Mouse (Mus musculus): ENCODE measurements at regions not wholly inside any gene's neighbourhood (a gene's known extent, or its start where the extent isn't known, plus 50 kb on each side); places are given as distances from the start of the nearest gene placed in this dataset.

- 85% methylated on average over 5 of the region's 5 CpGs for WGBS
- Histone ChIP-seq H3K4me2 (no peak overlapping the region), H3K27ac (replicated peaks) (no peak overlapping the region), H3K36me3 (no peaks in the 10 kb centered on the region), H3K4me1 (replicated peaks) (no peaks in the 10 kb centered on the region), H3K9me3 (no peaks in the 10 kb centered on the region), H3K9ac (no peak overlapping the region), H3K27me3 (no peaks in the 10 kb centered on the region), H3K4me3 (no peak overlapping the region)
- ATAC-seq (ENCODE audit: low read depth): no peak
These were observed 461.2 kb downstream of the Brinp3 start for GRCm38 (mm10) chr1:146955688-146956214.

GRCm38 (mm10) chr1:146956347-146956746 lies 461.8 kb downstream of the Brinp3 start:
- Histone ChIP-seq H3K4me1 (replicated peaks) (no peaks in the 10 kb centered on the region), H3K27me3 (no peaks in the 10 kb centered on the region), H3K9ac (no peak overlapping the region), H3K27ac (replicated peaks) (no peak overlapping the region), H3K4me2 (no peak overlapping the region), H3K36me3 (no peaks in the 10 kb centered on the region), H3K9me3 (no peaks in the 10 kb centered on the region), H3K4me3 (no peak overlapping the region)
- no peak for ATAC-seq (ENCODE audit: low read depth)

DNA sequence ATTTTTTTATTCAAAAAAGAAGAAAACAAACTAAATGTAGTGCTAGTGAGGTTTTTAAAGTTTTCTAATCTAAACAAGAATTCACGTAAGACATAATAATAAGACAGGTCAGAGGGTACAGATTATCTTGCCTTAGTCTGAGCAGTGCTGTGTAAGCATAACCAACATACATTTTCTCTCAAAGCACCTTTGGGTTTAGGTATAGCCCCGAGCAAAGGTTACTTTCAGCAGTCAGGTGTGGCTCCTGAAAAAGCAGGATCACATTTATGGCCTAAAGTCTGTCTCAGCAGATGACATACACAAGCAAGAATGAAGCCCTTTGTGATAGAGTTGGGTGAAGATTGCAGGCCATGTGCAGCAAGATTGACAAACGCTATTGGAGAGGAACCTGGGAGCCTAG lies 465.9 kb downstream of the Brinp3 start:
- Histone ChIP-seq H3K36me3 (no peaks in the 10 kb centered on the region), H3K4me2 (no peak overlapping the region), H3K4me1 (replicated peaks) (no peaks in the 10 kb centered on the region), H3K9ac (no peak overlapping the region), H3K4me3 (no peak overlapping the region), H3K27me3 (no peaks in the 10 kb centered on the region), H3K9me3 (no peaks in the 10 kb centered on the region), H3K27ac (replicated peaks) (no peak overlapping the region)
- ATAC-seq (ENCODE audit: low read depth): no peak
- 84% methylated on average over 3 of the region's 3 CpGs for WGBS

GRCm38 (mm10) chr1:146967534-146967933 lies 473.0 kb downstream of the Brinp3 start:
- H3K4me1 ChIP-seq (replicated peaks): no peaks in the 10 kb centered on the region
- no peak overlapping the region for H3K4me2 ChIP-seq
- no peak for ATAC-seq (ENCODE audit: low read depth)
- no peaks in the 10 kb centered on the region for H3K9me3 ChIP-seq
- H3K9ac ChIP-seq: no peak overlapping the region
- H3K36me3 ChIP-seq: no peaks in the 10 kb centered on the region
- no peak overlapping the region for H3K27ac ChIP-seq (replicated peaks)
- H3K4me3 ChIP-seq: no peak overlapping the region
- H3K27me3 ChIP-seq: no peaks in the 10 kb centered on the region

GRCm38 (mm10) chr1:146967993-146968392 lies 473.4 kb downstream of the Brinp3 start:
- Histone ChIP-seq H3K4me2 (no peak overlapping the region), H3K36me3 (no peaks in the 10 kb centered on the region), H3K4me1 (replicated peaks) (no peaks in the 10 kb centered on the region), H3K9me3 (no peaks in the 10 kb centered on the region), H3K27ac (replicated peaks) (no peak overlapping the region), H3K27me3 (no peaks in the 10 kb centered on the region), H3K4me3 (no peak overlapping the region), H3K9ac (no peak overlapping the region)
- WGBS: 95% methylated on average over 2 of the region's 2 CpGs
- ATAC-seq (ENCODE audit: low read depth): no peak

DNA sequence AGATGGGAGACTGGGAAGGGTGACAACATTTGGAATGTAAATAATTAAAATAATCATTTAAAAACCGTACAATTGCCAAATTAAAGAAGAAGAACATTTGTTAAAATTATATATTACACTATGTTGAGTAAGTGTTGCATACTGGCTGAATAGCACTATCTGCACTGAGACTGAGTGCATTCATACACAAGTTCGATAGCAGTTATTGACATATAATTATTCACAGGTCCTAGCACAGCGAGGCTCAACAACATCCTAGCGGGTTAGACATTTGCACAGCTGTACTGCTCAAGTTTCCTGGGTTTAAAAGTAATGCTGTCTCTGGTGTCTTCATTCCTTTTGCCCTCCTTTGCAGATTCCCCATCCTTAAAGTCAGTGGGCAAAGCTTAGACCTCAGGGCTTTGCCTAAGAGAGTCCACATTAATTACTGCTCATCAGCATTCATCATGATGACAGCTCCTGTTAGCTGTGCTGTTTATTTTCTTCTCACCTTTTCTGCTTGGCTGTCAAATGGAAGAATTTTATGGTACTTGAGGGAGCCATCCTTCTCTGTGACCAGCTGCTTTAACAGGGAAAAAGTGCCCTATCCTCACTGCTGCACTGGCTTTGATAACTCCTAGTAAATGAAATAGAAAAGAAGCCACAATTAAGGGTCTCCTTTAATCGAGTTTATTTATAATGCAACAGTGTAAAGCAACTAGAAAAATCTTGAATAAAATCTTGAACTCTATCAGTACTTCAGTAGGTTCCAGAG lies 489.1 kb downstream of the Brinp3 start:
- Histone ChIP-seq H3K4me1 (replicated peaks) (0 out of 2 replicates have a peak, but pooled peaks cover 2% of the 10 kb centered on the region), H3K9me3 (no peaks in the 10 kb centered on the region), H3K36me3 (no peaks in the 10 kb centered on the region), H3K4me3 (no peak overlapping the region), H3K4me2 (no peak overlapping the region), H3K27me3 (no peaks in the 10 kb centered on the region), H3K27ac (replicated peaks) (no peak overlapping the region), H3K9ac (no peak overlapping the region)
- peak; percentile 88 for ATAC-seq (ENCODE audit: low read depth)
- 51% methylated on average over 5 of the region's 5 CpGs for WGBS

GRCm38 (mm10) chr1:147000018-147000417 lies 505.5 kb downstream of the Brinp3 start:
- Histone ChIP-seq H3K4me3 (no peak overlapping the region), H3K4me2 (no peak overlapping the region), H3K9ac (no peak overlapping the region), H3K27me3 (no peaks in the 10 kb centered on the region), H3K4me1 (replicated peaks) (no peaks in the 10 kb centered on the region), H3K9me3 (no peaks in the 10 kb centered on the region), H3K36me3 (no peaks in the 10 kb centered on the region), H3K27ac (replicated peaks) (no peak overlapping the region)
- 68% methylated on average over 2 of the region's 2 CpGs for WGBS
- no peak for ATAC-seq (ENCODE audit: low read depth)

DNA sequence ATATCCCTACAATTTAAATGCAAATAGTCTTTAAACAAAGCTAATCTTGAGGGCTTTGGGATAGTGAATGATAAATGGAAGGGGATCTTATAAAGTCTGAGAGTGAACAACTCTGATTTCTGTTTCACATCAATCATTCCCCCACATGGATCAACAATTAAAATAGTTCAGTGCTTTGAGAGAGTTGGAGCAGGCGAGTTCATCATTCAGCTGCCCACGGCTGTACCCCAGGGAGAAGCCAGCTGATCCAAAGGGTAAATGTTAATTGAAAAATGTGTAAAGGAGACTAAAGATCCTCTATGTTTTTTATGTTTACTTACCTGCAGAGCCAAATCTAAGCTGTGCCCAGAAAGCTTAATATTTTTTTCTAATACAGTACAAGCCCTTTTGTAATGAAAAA lies 553.2 kb downstream of the Brinp3 start:
- Histone ChIP-seq H3K4me1 (replicated peaks) (no peaks in the 10 kb centered on the region), H3K36me3 (no peaks in the 10 kb centered on the region), H3K4me2 (no peak overlapping the region), H3K4me3 (no peak overlapping the region), H3K27me3 (no peaks in the 10 kb centered on the region), H3K9ac (no peak overlapping the region), H3K27ac (replicated peaks) (no peak overlapping the region), H3K9me3 (no peaks in the 10 kb centered on the region)
- ATAC-seq (ENCODE audit: low read depth): no peak
- 12% methylated on average over 2 of the region's 2 CpGs for WGBS

DNA sequence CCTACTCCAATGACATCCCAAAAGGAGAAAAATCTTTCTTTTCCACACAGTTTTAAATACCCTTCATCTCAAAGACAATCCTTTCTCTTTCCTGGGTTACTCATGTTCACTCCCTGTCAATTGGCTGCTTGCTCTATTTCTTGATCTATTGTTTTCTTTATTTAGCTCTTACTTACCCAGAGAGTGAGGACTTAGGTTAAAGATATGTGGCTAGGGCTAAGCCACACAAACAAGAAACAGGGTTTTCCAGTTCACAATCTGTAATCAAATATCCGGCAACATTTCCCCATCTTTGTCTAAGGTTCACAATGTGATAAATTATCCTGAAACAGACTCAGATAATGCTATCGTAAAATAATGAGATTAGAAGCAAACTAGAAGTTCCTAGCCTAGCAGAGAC lies 563.9 kb downstream of the Brinp3 start:
- Histone ChIP-seq H3K4me3 (no peak overlapping the region), H3K27ac (replicated peaks) (no peak overlapping the region), H3K27me3 (no peaks in the 10 kb centered on the region), H3K9ac (no peak overlapping the region), H3K36me3 (no peaks in the 10 kb centered on the region), H3K9me3 (no peaks in the 10 kb centered on the region), H3K4me2 (no peak overlapping the region), H3K4me1 (replicated peaks) (no peaks in the 10 kb centered on the region)
- ATAC-seq (ENCODE audit: low read depth): no peak
- 68% methylated on average over 2 of the region's 2 CpGs for WGBS

GRCm38 (mm10) chr1:147074166-147074565 lies 579.6 kb downstream of the Brinp3 start:
- Histone ChIP-seq H3K36me3 (no peaks in the 10 kb centered on the region), H3K27me3 (no peaks in the 10 kb centered on the region), H3K4me2 (no peak overlapping the region), H3K27ac (replicated peaks) (no peak overlapping the region), H3K4me1 (replicated peaks) (no peaks in the 10 kb centered on the region), H3K4me3 (no peak overlapping the region), H3K9me3 (0 out of 2 replicates have a peak, but pooled peaks cover 5% of the 10 kb centered on the region), H3K9ac (no peak overlapping the region)
- 85% methylated on average over 11 of the region's 11 CpGs for WGBS
- no peak for ATAC-seq (ENCODE audit: low read depth)

- no peak overlapping the region for H3K4me2 ChIP-seq
- WGBS: 46% methylated on average over 5 of the region's 5 CpGs
- no peak overlapping the region for H3K9ac ChIP-seq
- H3K4me1 ChIP-seq (replicated peaks): no peaks in the 10 kb centered on the region
- H3K9me3 ChIP-seq: no peaks in the 10 kb centered on the region
- ATAC-seq (ENCODE audit: low read depth): no peak
- H3K36me3 ChIP-seq: no peaks in the 10 kb centered on the region
- no peak overlapping the region for H3K27ac ChIP-seq (replicated peaks)
- no peak overlapping the region for H3K4me3 ChIP-seq
- no peaks in the 10 kb centered on the region for H3K27me3 ChIP-seq
These were observed 589.7 kb downstream of the Brinp3 start for GRCm38 (mm10) chr1:147084129-147084799.

DNA sequence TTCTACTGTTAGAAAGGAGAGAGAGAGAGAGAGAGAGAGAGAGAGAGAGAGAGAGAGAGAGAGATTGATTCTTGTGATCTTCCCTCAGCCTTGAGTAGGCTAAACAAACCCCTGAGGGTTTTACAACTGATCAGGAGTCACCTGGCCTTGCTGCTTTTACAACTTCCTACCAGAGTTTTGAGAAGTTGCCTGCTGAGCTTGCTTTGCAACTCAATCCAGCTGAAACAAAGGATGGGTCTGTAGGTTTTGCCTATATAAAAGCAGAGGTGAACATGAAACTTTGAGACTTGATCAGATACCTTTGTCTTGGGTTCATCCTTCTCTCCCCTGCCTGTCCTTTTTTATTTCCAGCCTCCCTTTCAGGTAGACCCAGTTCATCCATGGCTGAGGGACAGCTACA lies 631.0 kb downstream of the Brinp3 start:
- ATAC-seq (ENCODE audit: low read depth): no peak
- H3K36me3 ChIP-seq: no peaks in the 10 kb centered on the region
- H3K9ac ChIP-seq: no peak overlapping the region
- H3K27me3 ChIP-seq: no peaks in the 10 kb centered on the region
- no peak overlapping the region for H3K4me2 ChIP-seq
- H3K9me3 ChIP-seq: no peaks in the 10 kb centered on the region
- H3K4me3 ChIP-seq: no peak overlapping the region
- H3K4me1 ChIP-seq (replicated peaks): no peaks in the 10 kb centered on the region
- H3K27ac ChIP-seq (replicated peaks): no peak overlapping the region

- Histone ChIP-seq H3K36me3 (no peaks in the 10 kb centered on the region), H3K4me1 (replicated peaks) (no peaks in the 10 kb centered on the region), H3K9me3 (no peaks in the 10 kb centered on the region), H3K27ac (replicated peaks) (no peak overlapping the region), H3K27me3 (no peaks in the 10 kb centered on the region), H3K4me3 (no peak overlapping the region), H3K9ac (no peak overlapping the region), H3K4me2 (no peak overlapping the region)
- 47% methylated on average over 2 of the region's 2 CpGs for WGBS
- no peak for ATAC-seq (ENCODE audit: low read depth)
These were observed 643.6 kb downstream of the Brinp3 start for GRCm38 (mm10) chr1:147138176-147138575.

Measured in neural tube, embryonic 13.5 days (tissue).